Mouse (Mus musculus) megakaryocyte progenitor cell, adult 5-6 weeks (primary cell): ENCODE measurements around the gene Gm11032. TPM values are rescaled to one million over a fixed set of nuclear protein-coding genes. Genes with fewer than 3 reads are reported as not detected.

Source experiments
- total RNA-seq, 2 experiments: library from RNA; stranded (forward) in 1 of 2; stranded (reverse) in 1 of 2; fragments of 157-497, 149-512 nt in 1 of 2; fragments of 200-1000 nt in 1 of 2; gene quantifications; 2 replicates each; pipeline versions ENCODE4 v1.2.3 to v1.2.4; 2015 to 2017

The Gm11032 gene
- total RNA-seq, 2 experiments from 2014 or later: not detected

Other genes with a start within 250 kb of the Gm11032 start
- gene Hormad2, start 179.0 kb upstream of the Gm11032 start, total RNA-seq (2015): 2.6 and 2.8 TPM in 2 replicates
- 0.87 TPM in 1 of 2 replicates, not detected in the other for gene Hormad2, start 179.0 kb upstream of the Gm11032 start, total RNA-seq (2017)
- 31.2 and 32.4 TPM in 2 replicates for gene Mtmr3, start 25.2 kb upstream of the Gm11032 start, total RNA-seq (2015)
- gene Mtmr3, start 25.2 kb upstream of the Gm11032 start, total RNA-seq (2017): 54.5 and 59.0 TPM in 2 replicates
- 15.3 and 19.6 TPM in 2 replicates for gene Ascc2, start 17.7 kb downstream of the Gm11032 start, total RNA-seq (2015)
- 16.2 and 23.7 TPM in 2 replicates for gene Ascc2, start 17.7 kb downstream of the Gm11032 start, total RNA-seq (2017)
- 195 and 210 TPM in 2 replicates for gene Uqcr10, start 84.3 kb downstream of the Gm11032 start, total RNA-seq (2015)
- 126 and 138 TPM in 2 replicates for gene Uqcr10, start 84.3 kb downstream of the Gm11032 start, total RNA-seq (2017)
- gene Zmat5, start 84.6 kb downstream of the Gm11032 start, total RNA-seq (2015): 38.8 and 40.6 TPM in 2 replicates
- 8.2 and 10.8 TPM in 2 replicates for gene Zmat5, start 84.6 kb downstream of the Gm11032 start, total RNA-seq (2017)
- gene Cabp7, start 126.7 kb downstream of the Gm11032 start, total RNA-seq (2015): not detected in 2 replicates
- not detected in 2 replicates for gene Cabp7, start 126.7 kb downstream of the Gm11032 start, total RNA-seq (2017)
- 17.4 and 17.9 TPM in 2 replicates for gene Nf2, start 229.5 kb downstream of the Gm11032 start, total RNA-seq (2015)
- 48.1 and 64.9 TPM in 2 replicates for gene Nf2, start 229.5 kb downstream of the Gm11032 start, total RNA-seq (2017)